Mouse (Mus musculus): ENCODE measurements around the gene Pla2g2c. TPM values are rescaled to one million over a fixed set of nuclear protein-coding genes. Genes with fewer than 3 reads are reported as not detected.

Gene Pla2g2c
- polyA plus RNA-seq, 1 experiment from 2014 or later, result 0.64 TPM

- no peaks in the 10 kb centered on the region for H3K9me3 ChIP-seq (replicated peaks)
- H3K27ac ChIP-seq, result no peak overlapping the region
- WGBS, result 61% methylated on average over 2 of the region's 2 CpGs
- DNase-seq (ENCODE audit: low spot score), result no peak
- peaks cover 3% of the 10 kb centered on the region; the same call in 1 of the 2 replicates for H3K4me1 ChIP-seq
- H3K36me3 ChIP-seq, result no peaks in the 10 kb centered on the region
- peaks cover 44% of the 10 kb centered on the region for H3K27me3 ChIP-seq (ENCODE audit: low read depth, poor library complexity, severe bottlenecking)
- no peak overlapping the region for H3K4me3 ChIP-seq
Measured at GRCm38 (mm10) chr4:138698296-138698695, 26.3 kb upstream of the Pla2g2c start.

- Histone ChIP-seq H3K27ac (no peak overlapping the region), H3K27me3 (ENCODE audit: low read depth, poor library complexity, severe bottlenecking) (peaks cover 25% of the 10 kb centered on the region; the same call in 1 of the 2 replicates), H3K4me1 (peaks cover 3% of the 10 kb centered on the region; the same call in 1 of the 2 replicates), H3K9me3 (replicated peaks) (no peaks in the 10 kb centered on the region), H3K36me3 (no peaks in the 10 kb centered on the region), H3K4me3 (no peak overlapping the region)
- WGBS, result 28% methylated on average over 15 of the region's 15 CpGs
- DNase-seq (ENCODE audit: low spot score), result peak; percentile 67
Measured at GRCm38 (mm10) chr4:138700184-138700982, 24.2 kb upstream of the Pla2g2c start.

GRCm38 (mm10) chr4:138701111-138701510, 23.5 kb upstream of the Pla2g2c start:
- no peaks in the 10 kb centered on the region for H3K36me3 ChIP-seq
- no peak for DNase-seq (ENCODE audit: low spot score)
- no peak overlapping the region for H3K4me3 ChIP-seq
- 71% methylated on average over 8 of the region's 8 CpGs for WGBS
- no peak overlapping the region for H3K27ac ChIP-seq
- no peaks in the 10 kb centered on the region for H3K9me3 ChIP-seq (replicated peaks)
- peaks cover 3% of the 10 kb centered on the region; the same call in 1 of the 2 replicates for H3K4me1 ChIP-seq
- peaks cover 19% of the 10 kb centered on the region; the same call in 1 of the 2 replicates for H3K27me3 ChIP-seq (ENCODE audit: low read depth, poor library complexity, severe bottlenecking)

- Histone ChIP-seq H3K36me3 (no peaks in the 10 kb centered on the region), H3K27ac (no peak overlapping the region), H3K4me1 (peaks cover 2% of the 10 kb centered on the region; the same call in 1 of the 2 replicates), H3K27me3 (ENCODE audit: low read depth, poor library complexity, severe bottlenecking) (peaks cover 11% of the 10 kb centered on the region; the same call in 1 of the 2 replicates), H3K9me3 (replicated peaks) (no peaks in the 10 kb centered on the region), H3K4me3 (no peak overlapping the region)
- 74% methylated on average over 2 of the region's 2 CpGs for WGBS
- no peak for DNase-seq (ENCODE audit: low spot score)
Measured at GRCm38 (mm10) chr4:138702031-138702430, 22.6 kb upstream of the Pla2g2c start.

- Histone ChIP-seq H3K4me1 (no peaks in the 10 kb centered on the region), H3K36me3 (no peaks in the 10 kb centered on the region), H3K4me3 (no peak overlapping the region), H3K27ac (no peak overlapping the region), H3K27me3 (ENCODE audit: low read depth, poor library complexity, severe bottlenecking) (peaks cover 6% of the 10 kb centered on the region; the same call in 1 of the 2 replicates), H3K9me3 (replicated peaks) (no peaks in the 10 kb centered on the region)
- no peak for DNase-seq (ENCODE audit: low spot score)
- 87% methylated on average over 8 of the region's 8 CpGs for WGBS
Measured at GRCm38 (mm10) chr4:138702528-138702927, 22.1 kb upstream of the Pla2g2c start.

- Histone ChIP-seq H3K27ac (no peak overlapping the region), H3K27me3 (ENCODE audit: low read depth, poor library complexity, severe bottlenecking) (no peaks in the 10 kb centered on the region), H3K4me3 (no peak overlapping the region), H3K4me1 (peaks cover 5% of the 10 kb centered on the region), H3K9me3 (replicated peaks) (no peaks in the 10 kb centered on the region), H3K36me3 (no peaks in the 10 kb centered on the region)
- DNase-seq (ENCODE audit: low spot score), result no peak
- WGBS, result 71% methylated on average over 7 of the region's 7 CpGs
Measured at GRCm38 (mm10) chr4:138703591-138703990, 21.0 kb upstream of the Pla2g2c start.

GRCm38 (mm10) chr4:138704169-138704568, 20.4 kb upstream of the Pla2g2c start:
- no peak for DNase-seq (ENCODE audit: low spot score)
- Histone ChIP-seq H3K4me3 (no peak overlapping the region), H3K4me1 (peaks cover 7% of the 10 kb centered on the region), H3K27me3 (ENCODE audit: low read depth, poor library complexity, severe bottlenecking) (no peaks in the 10 kb centered on the region), H3K27ac (no peak overlapping the region), H3K36me3 (no peaks in the 10 kb centered on the region), H3K9me3 (replicated peaks) (no peaks in the 10 kb centered on the region)
- WGBS, result 90% methylated on average over 4 of the region's 4 CpGs

GRCm38 (mm10) chr4:138706620-138707019, 18.0 kb upstream of the Pla2g2c start:
- no peak overlapping the region for H3K4me3 ChIP-seq
- 95% methylated on average over 8 of the region's 8 CpGs for WGBS
- no peaks in the 10 kb centered on the region for H3K27me3 ChIP-seq (ENCODE audit: low read depth, poor library complexity, severe bottlenecking)
- no peaks in the 10 kb centered on the region for H3K9me3 ChIP-seq (replicated peaks)
- no peak for DNase-seq (ENCODE audit: low spot score)
- no peaks in the 10 kb centered on the region for H3K36me3 ChIP-seq
- peaks cover 7% of the 10 kb centered on the region for H3K4me1 ChIP-seq
- H3K27ac ChIP-seq, result no peak overlapping the region

- H3K4me1 ChIP-seq, result peaks cover 15% of the 10 kb centered on the region
- peak; percentile 69 for DNase-seq (ENCODE audit: low spot score)
- no peaks in the 10 kb centered on the region for H3K9me3 ChIP-seq (replicated peaks)
- no peaks in the 10 kb centered on the region for H3K27me3 ChIP-seq (ENCODE audit: low read depth, poor library complexity, severe bottlenecking)
- H3K36me3 ChIP-seq, result no peaks in the 10 kb centered on the region
- H3K27ac ChIP-seq, result no peak overlapping the region
- 9% methylated on average over 7 of the region's 7 CpGs for WGBS
- no peak overlapping the region for H3K4me3 ChIP-seq
Measured at GRCm38 (mm10) chr4:138708636-138709035, 16.0 kb upstream of the Pla2g2c start.

GRCm38 (mm10) chr4:138709246-138709645, 15.3 kb upstream of the Pla2g2c start:
- Histone ChIP-seq H3K27me3 (ENCODE audit: low read depth, poor library complexity, severe bottlenecking) (no peaks in the 10 kb centered on the region), H3K9me3 (replicated peaks) (no peaks in the 10 kb centered on the region), H3K4me1 (peaks cover 15% of the 10 kb centered on the region), H3K27ac (no peak overlapping the region), H3K4me3 (no peak overlapping the region), H3K36me3 (no peaks in the 10 kb centered on the region)
- 85% methylated on average over 11 of the region's 11 CpGs for WGBS
- DNase-seq (ENCODE audit: low spot score), result no peak

- no peak for DNase-seq (ENCODE audit: low spot score)
- H3K9me3 ChIP-seq (replicated peaks), result no peaks in the 10 kb centered on the region
- H3K4me3 ChIP-seq, result no peak overlapping the region
- peaks cover 15% of the 10 kb centered on the region for H3K4me1 ChIP-seq
- no peaks in the 10 kb centered on the region for H3K36me3 ChIP-seq
- no peaks in the 10 kb centered on the region for H3K27me3 ChIP-seq (ENCODE audit: low read depth, poor library complexity, severe bottlenecking)
- H3K27ac ChIP-seq, result no peak overlapping the region
- WGBS, result 76% methylated on average over 7 of the region's 7 CpGs
Measured at GRCm38 (mm10) chr4:138709944-138710343, 14.6 kb upstream of the Pla2g2c start.

GRCm38 (mm10) chr4:138710633-138711032, 14.0 kb upstream of the Pla2g2c start:
- Histone ChIP-seq H3K4me1 (peaks cover 15% of the 10 kb centered on the region), H3K36me3 (no peaks in the 10 kb centered on the region), H3K9me3 (replicated peaks) (no peaks in the 10 kb centered on the region), H3K4me3 (no peak overlapping the region), H3K27me3 (ENCODE audit: low read depth, poor library complexity, severe bottlenecking) (no peaks in the 10 kb centered on the region), H3K27ac (no peak overlapping the region)
- 93% methylated on average over 11 of the region's 11 CpGs for WGBS
- DNase-seq (ENCODE audit: low spot score), result no peak

- 68% methylated on average over 17 of the region's 17 CpGs for WGBS
- no peak for DNase-seq (ENCODE audit: low spot score)
- Histone ChIP-seq H3K27me3 (ENCODE audit: low read depth, poor library complexity, severe bottlenecking) (no peaks in the 10 kb centered on the region), H3K4me1 (peaks cover 15% of the 10 kb centered on the region), H3K36me3 (no peaks in the 10 kb centered on the region), H3K27ac (no peak overlapping the region), H3K4me3 (no peak overlapping the region), H3K9me3 (replicated peaks) (no peaks in the 10 kb centered on the region)
Measured at GRCm38 (mm10) chr4:138711051-138711820, 13.4 kb upstream of the Pla2g2c start.

All from limb, embryonic 10.5 days (tissue).